Mouse (Mus musculus) megakaryocyte progenitor cell, adult 5-6 weeks (primary cell): ENCODE measurements around the gene Crybg2. TPM values are rescaled to one million over a fixed set of nuclear protein-coding genes. Genes with fewer than 3 reads are reported as not detected.

Experiments
- ATAC-seq: replicated peaks from 2 replicates; pipeline ENCODE4 v1.8.0; 2016; ENCODE audit warnings: mild to moderate bottlenecking, moderate TSS enrichment, inconsistent platforms; ENCODE audit not compliant: poor library complexity
- total RNA-seq, 2 experiments: library from RNA; stranded (forward) in 1 of 2; stranded (reverse) in 1 of 2; fragments of 157-497, 149-512 nt in 1 of 2; fragments of 200-1000 nt in 1 of 2; gene quantifications; 2 replicates each; pipeline versions ENCODE4 v1.2.3 to v1.2.4; 2015 to 2017

Crybg2 gene
- total RNA-seq, 2 experiments from 2014 or later = 0.71 to 0.77 TPM

GRCm38 (mm10) chr4:134058166-134058715 lies 2.4 kb upstream of the Crybg2 start:
- no peak for ATAC-seq

- no peak for ATAC-seq
Observed at GRCm38 (mm10) chr4:134058908-134059307, 1.7 kb upstream of the Crybg2 start.

DNA sequence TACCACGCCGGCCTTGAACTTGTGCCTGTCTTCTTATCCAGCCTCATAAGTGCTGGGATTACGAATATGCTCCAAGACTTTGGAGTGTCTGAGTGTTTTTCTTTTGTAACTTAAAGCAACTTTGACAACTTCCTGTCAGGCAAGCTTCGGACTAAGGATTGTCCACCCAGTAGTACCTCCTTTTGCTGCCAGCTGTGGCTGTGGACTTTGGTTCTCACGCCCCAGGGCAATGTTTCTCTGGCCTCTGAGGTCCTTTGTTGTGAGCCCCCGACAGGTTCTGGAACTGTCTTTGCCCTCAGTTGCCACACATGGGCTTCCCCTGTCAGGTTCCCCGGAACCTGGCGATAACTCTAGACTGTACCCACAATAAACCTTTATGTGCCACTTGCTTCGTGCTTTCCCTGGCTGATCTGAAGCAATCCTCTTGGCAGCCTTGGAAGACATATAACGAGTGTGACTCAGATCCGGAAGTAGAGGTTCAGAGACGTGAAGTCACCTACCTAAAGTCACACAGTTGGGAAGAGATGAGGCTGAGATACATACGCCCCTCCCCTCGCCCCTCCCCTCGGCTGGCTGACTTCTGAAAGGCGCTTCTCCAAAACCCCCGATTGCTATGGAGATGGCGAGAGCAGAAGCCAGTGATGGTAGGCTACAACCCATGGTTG lies 683 bp downstream of the Crybg2 start:
- ATAC-seq = no peak

GRCm38 (mm10) chr4:134061944-134062446 lies 1.4 kb downstream of the Crybg2 start:
- ATAC-seq = peak; percentile 23

- no peak for ATAC-seq
Observed at GRCm38 (mm10) chr4:134062561-134062960, 1.9 kb downstream of the Crybg2 start.

GRCm38 (mm10) chr4:134065431-134066004 lies 4.9 kb downstream of the Crybg2 start:
- no peak for ATAC-seq

DNA sequence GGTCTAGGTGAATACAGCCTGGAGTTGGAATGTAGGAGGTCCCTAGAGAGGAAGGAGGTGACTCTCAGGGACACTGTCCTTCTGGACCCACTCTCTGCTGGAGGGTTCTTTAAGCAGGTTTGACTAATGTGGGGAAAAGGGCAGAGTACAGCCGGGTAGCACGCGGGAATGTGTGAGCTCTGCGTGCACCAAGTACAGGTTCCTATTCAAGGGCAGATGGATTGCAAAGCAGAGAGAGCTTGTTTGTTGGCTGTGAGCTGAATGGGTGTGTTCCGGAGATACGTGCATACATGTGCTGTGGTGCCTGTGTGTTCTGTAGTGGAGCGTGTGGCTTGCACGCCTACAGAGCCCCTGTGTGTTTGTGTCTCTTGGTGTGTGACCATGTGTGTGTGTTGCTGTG lies 6.8 kb downstream of the Crybg2 start:
- no peak for ATAC-seq

DNA sequence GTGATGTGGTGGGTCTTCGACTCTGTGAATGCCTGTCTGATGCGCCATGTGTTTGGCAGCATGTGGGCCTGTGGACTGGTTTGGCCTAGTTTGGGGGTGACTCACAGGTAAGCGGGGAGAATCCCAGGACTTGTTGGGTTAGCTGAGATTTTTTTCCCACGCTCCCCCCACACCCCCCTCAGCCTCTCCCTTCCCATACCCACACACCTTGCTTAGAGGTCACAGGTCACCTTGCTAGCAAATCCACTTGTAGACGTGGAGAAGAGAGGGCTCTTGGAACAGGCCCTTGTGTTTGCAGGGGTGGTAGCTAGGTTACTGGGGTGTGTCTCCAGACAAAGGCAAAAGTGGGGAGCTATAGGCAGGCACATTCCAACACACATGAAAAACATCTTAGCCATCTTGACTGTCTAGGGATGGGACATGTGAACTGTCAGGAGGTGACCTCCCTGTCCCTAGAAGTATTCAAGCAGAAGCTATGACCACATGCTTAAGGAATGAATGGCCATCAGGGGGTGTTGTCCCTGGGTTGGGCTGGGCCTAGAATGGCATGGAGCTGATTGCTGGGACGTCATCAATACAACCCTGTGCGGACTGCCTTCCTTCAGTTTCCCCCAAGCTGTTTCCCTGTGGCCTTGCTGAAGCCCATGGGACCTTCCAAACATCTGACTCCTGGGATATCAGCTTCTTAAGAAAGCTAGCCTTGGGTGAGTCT lies 7.4 kb downstream of the Crybg2 start:
- ATAC-seq = no peak

GRCm38 (mm10) chr4:134068793-134069580 lies 8.4 kb downstream of the Crybg2 start:
- ATAC-seq = no peak

- ATAC-seq = peak; percentile 58
Observed at GRCm38 (mm10) chr4:134078694-134079093, 18.1 kb downstream of the Crybg2 start.

- no peak for ATAC-seq
Observed at GRCm38 (mm10) chr4:134080674-134081073, 20.1 kb downstream of the Crybg2 start.

DNA sequence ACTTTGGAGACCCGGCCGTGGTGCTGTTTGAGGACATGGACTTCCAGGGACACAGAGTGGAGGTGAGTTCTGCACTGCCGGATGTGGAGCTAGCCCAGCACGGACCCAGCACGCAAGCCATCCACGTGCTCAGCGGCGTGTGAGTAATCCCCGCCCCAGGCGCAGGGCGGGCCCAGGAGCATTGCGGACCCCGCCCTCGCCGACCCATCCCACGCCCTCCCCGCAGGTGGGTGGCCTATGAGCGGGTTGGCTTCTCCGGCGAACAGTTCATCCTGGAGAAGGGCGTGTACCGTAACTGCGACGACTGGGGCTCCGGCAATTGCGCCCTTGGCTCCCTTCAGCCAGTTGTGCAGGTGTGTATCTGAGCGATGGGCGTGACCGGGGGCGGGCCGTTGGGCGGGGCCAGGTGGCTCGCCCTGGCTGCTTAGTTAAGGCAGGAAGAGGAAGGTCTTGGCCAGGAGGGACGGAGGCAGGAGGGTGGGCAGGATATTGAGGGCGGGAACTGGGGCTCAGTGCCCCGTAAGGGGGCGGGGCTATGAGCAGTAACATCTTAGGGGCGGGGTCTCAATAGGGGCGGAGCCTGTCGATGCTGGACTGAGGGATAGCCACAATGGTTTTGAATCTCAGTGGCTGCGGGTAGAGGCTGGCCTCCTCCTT lies 21.2 kb downstream of the Crybg2 start:
- ATAC-seq = peak; percentile 90

DNA sequence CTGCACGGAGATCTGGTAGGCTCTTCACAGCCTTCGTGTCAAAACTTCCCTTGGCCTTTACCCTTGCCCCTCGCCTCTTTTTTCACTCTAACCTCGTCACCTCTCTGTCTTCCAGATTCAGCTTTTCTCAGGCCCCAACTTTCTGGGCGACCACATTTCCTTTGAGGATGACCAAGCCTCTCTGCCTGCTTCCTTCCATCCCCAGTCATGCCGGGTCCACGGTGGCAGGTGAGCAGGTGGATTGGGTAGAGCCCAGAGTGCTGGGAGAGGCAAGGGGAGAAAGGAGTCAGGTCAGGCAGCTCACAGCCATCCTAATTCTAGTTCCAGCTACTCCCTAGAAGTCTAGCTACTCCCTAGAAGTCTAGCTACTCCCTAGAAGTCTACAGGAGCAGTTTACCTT lies 21.8 kb downstream of the Crybg2 start:
- ATAC-seq = no peak

DNA sequence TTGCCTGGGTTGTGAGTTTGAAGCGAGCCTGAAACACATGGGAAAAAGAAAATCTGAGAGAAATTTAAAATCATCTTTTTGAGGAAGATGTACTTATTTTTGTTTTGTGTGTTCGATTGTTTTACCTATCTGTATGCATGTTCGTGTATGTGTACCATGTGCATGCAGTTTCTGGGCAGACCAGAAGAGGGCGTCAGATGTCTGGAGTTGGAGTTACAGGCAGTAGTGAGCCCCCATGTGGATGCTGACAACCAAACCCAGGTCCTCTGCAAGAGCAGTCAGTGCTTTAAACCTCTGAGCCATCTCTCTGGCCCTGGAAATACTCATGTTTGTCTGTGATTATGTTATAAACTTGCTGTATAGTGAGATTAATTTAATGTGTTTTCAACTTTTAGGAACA lies 24.4 kb downstream of the Crybg2 start:
- no peak for ATAC-seq

GRCm38 (mm10) chr4:134087412-134087811 lies 26.8 kb downstream of the Crybg2 start:
- peak; percentile 96 for ATAC-seq

DNA sequence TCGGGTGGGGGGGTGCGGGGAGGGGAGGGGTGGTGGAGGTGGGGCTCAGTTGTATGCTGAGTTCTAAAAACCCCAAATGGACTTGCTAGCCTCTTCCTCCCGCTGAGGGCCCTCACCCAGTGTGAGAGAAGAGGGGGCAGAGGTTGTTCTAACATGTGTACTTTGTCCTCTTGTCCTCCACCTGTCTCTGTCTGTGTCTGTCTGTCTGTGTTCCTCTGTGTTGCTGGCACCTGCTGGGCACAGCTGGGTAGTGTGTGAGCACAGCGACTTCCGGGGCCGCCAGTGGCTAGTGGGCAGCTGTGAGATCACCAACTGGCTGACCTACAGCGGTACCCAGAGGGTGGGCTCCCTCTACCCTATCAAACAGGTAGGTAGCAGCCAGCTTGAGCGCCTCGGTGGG lies 28.4 kb downstream of the Crybg2 start:
- ATAC-seq = no peak

DNA sequence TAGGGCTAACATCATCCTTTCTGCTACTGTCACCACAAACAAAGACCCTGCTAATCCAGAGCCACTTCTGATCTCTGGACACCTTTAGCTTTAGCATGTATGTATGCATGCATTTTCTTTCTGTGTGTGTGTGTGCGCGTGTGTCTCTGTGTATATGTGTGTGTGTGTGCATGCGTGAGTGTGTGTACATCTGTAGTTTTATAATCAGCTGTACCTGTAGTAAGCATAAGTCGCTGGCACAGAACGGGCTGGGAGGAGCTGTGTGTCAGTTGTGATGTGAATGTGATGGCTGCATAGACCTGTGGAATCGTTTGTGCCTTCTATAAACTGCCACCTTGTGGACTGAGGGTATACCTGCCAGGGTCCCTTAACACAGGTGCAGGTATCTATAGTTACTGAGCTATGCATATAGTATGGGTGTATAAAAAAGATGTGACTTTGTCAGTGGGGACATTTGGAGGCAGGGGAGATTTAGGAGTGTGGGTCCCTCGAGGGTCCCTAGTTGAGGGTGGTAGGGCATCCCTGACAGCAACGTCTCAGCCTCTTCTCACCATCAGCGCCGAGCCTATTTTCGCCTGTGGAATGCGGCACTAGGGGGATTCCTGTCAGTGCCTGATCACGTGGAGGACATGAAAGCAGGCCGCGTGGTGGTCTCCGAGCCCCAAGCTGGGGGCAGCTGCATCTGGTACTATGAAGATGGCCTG lies 30.1 kb downstream of the Crybg2 start:
- no peak for ATAC-seq

- no peak for ATAC-seq
Observed at GRCm38 (mm10) chr4:134091225-134091529, 30.6 kb downstream of the Crybg2 start.

DNA sequence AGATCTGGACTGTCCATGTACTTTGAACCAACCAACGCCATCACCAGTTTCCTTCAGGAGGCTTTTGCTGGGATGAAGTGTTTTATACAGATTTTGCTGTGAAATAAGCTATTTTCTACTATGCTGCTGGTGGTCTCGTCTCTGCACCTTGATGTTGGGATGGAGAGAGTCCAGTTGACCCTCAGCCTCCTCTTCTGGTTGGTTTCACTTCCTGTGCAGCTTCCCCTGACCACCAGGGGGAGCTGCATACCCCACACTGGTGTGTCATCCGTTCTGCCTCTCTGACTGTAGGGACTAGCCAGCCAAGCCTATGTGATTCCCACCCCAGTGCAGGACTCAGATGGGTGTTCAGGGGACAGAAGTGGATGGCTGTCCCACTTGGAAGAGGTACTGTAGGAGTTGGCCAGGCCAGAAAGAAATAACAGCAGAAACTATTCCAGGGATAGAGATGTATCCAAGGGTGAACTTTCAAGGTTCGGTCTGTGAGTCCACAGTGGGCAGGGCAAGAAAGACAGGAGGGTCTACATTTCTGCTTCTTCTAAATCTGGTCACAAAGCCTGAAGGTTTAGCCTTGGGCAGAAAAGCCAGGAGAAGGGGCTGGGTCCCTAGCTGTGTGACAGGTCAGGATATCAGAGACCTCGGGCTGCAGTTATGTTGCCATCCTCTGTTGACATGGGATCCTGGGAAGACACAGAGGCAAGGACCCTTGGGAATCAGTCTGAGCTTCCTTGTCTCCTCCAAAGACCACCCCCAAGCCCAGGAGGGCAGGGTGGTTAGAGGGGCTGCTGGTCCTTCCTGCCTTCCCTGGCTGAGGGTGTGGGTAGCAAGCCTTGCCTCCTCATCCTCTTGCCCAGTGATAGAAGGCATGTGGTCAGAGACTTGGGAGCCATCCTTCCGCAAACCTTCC lies 32.0 kb downstream of the Crybg2 start:
- peak; percentile 68 for ATAC-seq
